Mouse (Mus musculus): ENCODE results near the gene Aspdh. TPM values are rescaled to one million over a fixed set of nuclear protein-coding genes. Genes with fewer than 3 reads are reported as not detected.

Aspdh gene
- total and polyA plus RNA-seq, 2 experiments from 2014 or later = 3.1 to 15.5 TPM

- Histone ChIP-seq H3K36me3 (ENCODE audit: insufficient read depth, low read length) (no peaks in the 10 kb centered on the region), H3K9me3 (ENCODE audit: low read length) (no peaks in the 10 kb centered on the region), H3K4me1 (ENCODE audit: insufficient read depth, low read length) (peaks cover 20% of the 10 kb centered on the region), H3K4me3 (ENCODE audit: low read length) (no peak overlapping the region), H3K27me3 (ENCODE audit: insufficient read depth, low read length) (no peaks in the 10 kb centered on the region), H3K9ac (replicated peaks; ENCODE audit: low read length) (no peak overlapping the region), H3K4me2 (ENCODE audit: low read depth, low read length) (no peak overlapping the region), H3K27ac (no peak overlapping the region)
- WGBS = 84% methylated on average over 16 of the region's 16 CpGs
- no peak for TF ChIP-seq CTCF (IDR thresholded peaks at IDR 0.05; ENCODE audit: low read depth)
- peak; percentile 0 for DNase-seq (ENCODE audit: low spot score)
- ATAC-seq = no peak
These were observed 5.8 kb downstream of the Aspdh start for GRCm38 (mm10) chr7:44470696-44471612.

- no peak overlapping the region for H3K9ac ChIP-seq (replicated peaks; ENCODE audit: low read length)
- no peaks in the 10 kb centered on the region for H3K9me3 ChIP-seq (ENCODE audit: low read length)
- DNase-seq (ENCODE audit: low spot score) (peak; percentile 1), ATAC-seq (no peak)
- no peak overlapping the region; the same call in 1 of the 2 replicates for H3K27ac ChIP-seq
- 33% methylated on average over 6 of the region's 6 CpGs for WGBS
- H3K27me3 ChIP-seq (ENCODE audit: insufficient read depth, low read length) = 0 out of 2 replicates have a peak, but pooled peaks cover under 1% of the 10 kb centered on the region
- peaks cover 20% of the 10 kb centered on the region for H3K4me1 ChIP-seq (ENCODE audit: insufficient read depth, low read length)
- no peaks in the 10 kb centered on the region for H3K36me3 ChIP-seq (ENCODE audit: insufficient read depth, low read length)
- H3K4me3 ChIP-seq (ENCODE audit: low read length) = no peak overlapping the region
- no peak for TF ChIP-seq CTCF (IDR thresholded peaks at IDR 0.05; ENCODE audit: low read depth)
- H3K4me2 ChIP-seq (ENCODE audit: low read depth, low read length) = no peak overlapping the region
These were observed 6.8 kb downstream of the Aspdh start for GRCm38 (mm10) chr7:44471880-44472557.

DNA sequence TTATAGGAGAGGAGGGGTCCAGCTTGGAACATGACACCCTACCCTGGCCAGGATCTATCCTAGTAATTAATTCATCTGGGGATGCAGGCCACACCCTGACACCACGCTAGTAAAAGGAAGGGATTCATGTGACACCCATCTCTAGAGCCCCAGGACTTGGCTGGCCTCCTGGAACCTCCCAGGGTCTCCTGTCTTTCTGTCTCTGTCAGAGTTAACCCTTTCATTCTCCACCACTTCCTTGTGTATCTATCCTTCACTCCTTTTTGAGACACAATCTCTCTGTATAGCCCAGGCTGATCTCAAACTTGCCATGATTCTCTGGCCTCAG lies 7.3 kb downstream of the Aspdh start:
- no peak for TF ChIP-seq CTCF (IDR thresholded peaks at IDR 0.05; ENCODE audit: low read depth)
- Histone ChIP-seq H3K4me1 (ENCODE audit: insufficient read depth, low read length) (peaks cover 15% of the 10 kb centered on the region), H3K27ac (no peak overlapping the region), H3K9me3 (ENCODE audit: low read length) (no peaks in the 10 kb centered on the region), H3K27me3 (ENCODE audit: insufficient read depth, low read length) (0 out of 2 replicates have a peak, but pooled peaks cover 5% of the 10 kb centered on the region), H3K4me2 (ENCODE audit: low read depth, low read length) (no peak overlapping the region), H3K36me3 (ENCODE audit: insufficient read depth, low read length) (no peaks in the 10 kb centered on the region), H3K4me3 (ENCODE audit: low read length) (no peak overlapping the region), H3K9ac (replicated peaks; ENCODE audit: low read length) (no peak overlapping the region)
- WGBS = 21% methylated on average over 1 of the region's 1 CpGs
- no peak for ATAC-seq
- peak; percentile 19 for DNase-seq (ENCODE audit: low spot score)

DNA sequence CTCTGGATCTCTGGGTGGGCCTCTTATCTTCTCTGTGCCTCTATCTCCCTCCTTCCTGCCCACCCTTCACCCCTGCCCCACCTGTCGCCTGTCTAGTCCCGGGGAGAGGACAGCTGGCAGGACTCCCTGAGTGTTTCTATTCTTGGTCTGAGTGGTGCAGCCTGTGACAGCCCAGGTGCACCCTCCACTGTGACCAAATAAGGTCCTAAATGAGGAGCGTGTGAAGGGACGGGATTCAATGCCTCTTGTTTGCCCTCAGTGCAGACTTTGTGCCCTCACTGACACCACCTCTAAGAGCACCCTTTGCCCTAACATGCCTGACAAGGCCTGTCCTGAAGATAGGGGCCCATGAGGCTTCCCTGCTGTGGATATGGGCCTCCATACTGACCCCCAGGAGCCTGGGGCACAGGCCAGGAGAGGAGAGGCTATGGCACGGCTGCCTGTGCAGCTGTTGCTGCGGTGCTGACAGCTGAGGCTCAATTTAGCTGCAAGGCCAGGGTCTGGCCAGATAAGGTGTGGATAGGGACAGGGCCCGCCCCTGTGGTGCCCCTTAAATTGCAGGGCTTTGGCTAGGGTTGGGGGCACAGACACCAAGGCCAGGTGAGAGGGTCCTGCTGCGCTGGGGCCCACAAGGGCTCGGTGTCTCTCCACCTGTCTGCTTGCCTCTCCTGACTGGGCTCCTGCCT lies 7.9 kb downstream of the Aspdh start:
- no peak for ATAC-seq
- WGBS = 70% methylated on average over 9 of the region's 9 CpGs
- Histone ChIP-seq H3K9ac (replicated peaks; ENCODE audit: low read length) (no peak overlapping the region), H3K36me3 (ENCODE audit: insufficient read depth, low read length) (no peaks in the 10 kb centered on the region), H3K4me3 (ENCODE audit: low read length) (no peak overlapping the region), H3K4me2 (ENCODE audit: low read depth, low read length) (no peak overlapping the region), H3K27ac (no peak overlapping the region), H3K4me1 (ENCODE audit: insufficient read depth, low read length) (peaks cover 15% of the 10 kb centered on the region), H3K27me3 (ENCODE audit: insufficient read depth, low read length) (0 out of 2 replicates have a peak, but pooled peaks cover 8% of the 10 kb centered on the region), H3K9me3 (ENCODE audit: low read length) (no peaks in the 10 kb centered on the region)
- DNase-seq (ENCODE audit: low spot score) = peak; percentile 1
- no peak for TF ChIP-seq CTCF (IDR thresholded peaks at IDR 0.05; ENCODE audit: low read depth)

DNA sequence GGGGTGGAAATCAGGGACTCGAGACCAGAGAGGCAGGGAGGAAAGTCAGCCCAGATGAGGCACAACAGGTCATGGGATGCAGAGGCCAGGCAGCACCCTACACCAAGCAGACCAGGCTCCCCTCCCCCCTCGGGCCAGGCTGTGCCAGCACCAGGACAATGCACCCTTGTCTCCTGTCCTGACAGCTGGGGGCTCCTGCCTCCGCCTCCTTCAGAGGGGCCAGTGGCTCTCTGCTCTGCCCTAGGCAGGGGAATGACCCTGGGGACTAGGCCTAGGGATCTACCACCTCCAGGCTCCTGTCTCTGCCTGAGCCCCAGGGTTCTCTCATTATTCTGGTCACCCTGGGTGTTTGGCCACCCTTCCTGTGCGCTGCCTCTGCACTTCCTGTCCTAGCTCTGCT lies 9.2 kb downstream of the Aspdh start:
- peak overlapping the region; percentile 71 for H3K27ac ChIP-seq
- no peaks in the 10 kb centered on the region for H3K9me3 ChIP-seq (ENCODE audit: low read length)
- 21% methylated on average over 2 of the region's 4 CpGs for WGBS
- no peaks in the 10 kb centered on the region for H3K36me3 ChIP-seq (ENCODE audit: insufficient read depth, low read length)
- H3K9ac ChIP-seq (replicated peaks; ENCODE audit: low read length) = no peak overlapping the region
- H3K4me2 ChIP-seq (ENCODE audit: low read depth, low read length) = no peak overlapping the region
- H3K4me3 ChIP-seq (ENCODE audit: low read length) = no peak overlapping the region
- DNase-seq (ENCODE audit: low spot score) (peak; percentile 60), ATAC-seq (peak; percentile 87)
- no peak for TF ChIP-seq CTCF (IDR thresholded peaks at IDR 0.05; ENCODE audit: low read depth)
- 0 out of 2 replicates have a peak, but pooled peaks cover 10% of the 10 kb centered on the region for H3K27me3 ChIP-seq (ENCODE audit: insufficient read depth, low read length)
- peaks cover 3% of the 10 kb centered on the region; the same call in 1 of the 2 replicates for H3K4me1 ChIP-seq (ENCODE audit: insufficient read depth, low read length)

DNA sequence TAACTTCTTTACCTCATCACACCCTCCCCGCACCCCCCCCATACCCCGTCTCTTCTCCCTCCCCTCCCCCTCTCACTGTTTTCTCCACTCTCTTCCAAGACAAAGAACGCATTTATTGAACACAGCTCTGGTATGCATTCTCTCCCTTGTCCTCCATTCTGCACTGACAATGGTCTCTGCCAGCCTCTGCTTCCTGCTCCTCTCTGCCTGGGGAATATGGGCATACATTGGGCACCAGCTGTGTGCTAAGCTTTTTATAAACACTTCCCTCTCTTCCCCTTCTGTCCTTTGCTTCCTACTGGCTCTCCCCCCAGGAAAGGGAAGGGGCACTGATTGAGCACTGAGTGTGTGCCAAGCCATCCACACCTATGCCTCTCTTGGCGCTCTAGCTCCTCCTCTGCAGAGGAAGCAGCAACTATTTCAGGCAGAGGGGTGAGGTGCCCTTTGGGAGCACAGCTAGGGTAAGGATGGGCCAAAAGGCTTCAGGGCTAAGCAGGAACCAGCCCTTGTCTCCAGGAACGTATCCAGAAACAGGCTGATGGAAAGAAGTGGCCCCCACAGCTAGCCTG lies 9.9 kb downstream of the Aspdh start:
- 23% methylated on average over 5 of the region's 5 CpGs for WGBS
- 0 out of 2 replicates have a peak, but pooled peaks have one; percentile 1 for ATAC-seq

More for the DNA sequence above, 9.9 kb downstream of the Aspdh start:
- H3K27me3 ChIP-seq (ENCODE audit: insufficient read depth, low read length) = 0 out of 2 replicates have a peak, but pooled peaks cover 12% of the 10 kb centered on the region
- no peaks in the 10 kb centered on the region for H3K36me3 ChIP-seq (ENCODE audit: insufficient read depth, low read length)
- H3K27ac ChIP-seq = peak overlapping the region; percentile 71
- no peak overlapping the region for H3K4me2 ChIP-seq (ENCODE audit: low read depth, low read length)
- no peaks in the 10 kb centered on the region for H3K9me3 ChIP-seq (ENCODE audit: low read length)
- peak; percentile 1 for DNase-seq (ENCODE audit: low spot score)
- H3K4me1 ChIP-seq (ENCODE audit: insufficient read depth, low read length) = no peaks in the 10 kb centered on the region
- no peak overlapping the region for H3K9ac ChIP-seq (replicated peaks; ENCODE audit: low read length)
- no peak overlapping the region for H3K4me3 ChIP-seq (ENCODE audit: low read length)
- no peak for TF ChIP-seq CTCF (IDR thresholded peaks at IDR 0.05; ENCODE audit: low read depth)
